Mouse (Mus musculus) effector memory CD4-positive, alpha-beta T cell, adult 5 months (primary cell): Measurements from ENCODE around the gene Cox5a. TPM values are rescaled to one million over a fixed set of nuclear protein-coding genes. Genes with fewer than 3 reads are reported as not detected.

Experiments used
- polyA plus RNA-seq: library from polyadenylated mRNA; unstranded; fragments of 100-300 nt; shearing (Covaris generic); gene quantifications from one replicate; pipeline ENCODE4 v1.2.1, GENCODE M21; 2017

The Cox5a gene
- polyA plus RNA-seq: 242 TPM

DNA sequence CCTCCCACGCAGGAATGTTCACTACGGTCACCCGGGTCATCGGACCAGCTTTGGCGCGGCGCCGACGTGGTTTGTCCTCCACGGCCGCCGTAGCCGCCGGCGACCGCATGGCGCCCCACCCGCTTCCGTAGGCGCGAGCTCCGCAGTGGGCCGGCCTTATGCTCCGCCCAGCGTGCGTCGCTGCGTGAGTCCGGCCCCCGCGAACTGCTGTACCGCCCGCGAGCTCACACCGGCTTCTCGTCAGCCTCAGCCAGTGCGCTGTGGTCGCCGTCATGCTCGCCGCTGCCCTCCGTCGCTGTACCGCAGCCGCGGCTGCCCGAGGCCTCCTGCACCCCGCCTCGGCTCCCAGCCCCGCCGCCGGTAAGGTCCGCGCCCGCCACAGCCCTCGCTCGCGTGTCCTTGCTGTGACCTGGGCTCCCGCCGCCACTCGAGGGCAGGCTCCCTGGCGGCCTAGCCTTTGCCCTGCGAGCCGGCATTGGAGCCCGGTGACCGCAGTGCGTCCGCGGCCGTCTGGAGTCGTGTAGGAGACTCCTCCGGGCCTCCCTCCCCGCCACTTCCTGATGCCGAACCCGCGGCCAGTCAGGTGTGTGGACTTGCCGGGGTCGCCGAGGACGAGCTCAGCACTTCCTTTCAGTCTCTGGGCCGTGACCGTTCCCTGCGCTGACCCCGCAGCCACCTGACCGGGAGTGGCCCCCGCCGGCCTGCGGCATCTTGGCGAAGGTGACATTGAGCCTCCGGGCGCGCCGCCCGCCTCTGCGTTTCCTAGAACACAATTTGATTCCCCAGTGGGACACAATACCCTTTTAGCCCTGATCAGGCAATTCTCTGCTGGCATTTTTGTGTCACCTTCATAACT is at the start of gene Cox5a:
TSS of gene Cox5a (plus strand) at position 219 of the 856 bp plus-strand sequence.

GRCm38 (mm10) chr9:57503622-57504380 is 17.3 kb upstream of the Cox5a start, which contains the start of gene Rpp25:
Gene Rpp25 (plus strand): TSS chr9:57504026.

DNA sequence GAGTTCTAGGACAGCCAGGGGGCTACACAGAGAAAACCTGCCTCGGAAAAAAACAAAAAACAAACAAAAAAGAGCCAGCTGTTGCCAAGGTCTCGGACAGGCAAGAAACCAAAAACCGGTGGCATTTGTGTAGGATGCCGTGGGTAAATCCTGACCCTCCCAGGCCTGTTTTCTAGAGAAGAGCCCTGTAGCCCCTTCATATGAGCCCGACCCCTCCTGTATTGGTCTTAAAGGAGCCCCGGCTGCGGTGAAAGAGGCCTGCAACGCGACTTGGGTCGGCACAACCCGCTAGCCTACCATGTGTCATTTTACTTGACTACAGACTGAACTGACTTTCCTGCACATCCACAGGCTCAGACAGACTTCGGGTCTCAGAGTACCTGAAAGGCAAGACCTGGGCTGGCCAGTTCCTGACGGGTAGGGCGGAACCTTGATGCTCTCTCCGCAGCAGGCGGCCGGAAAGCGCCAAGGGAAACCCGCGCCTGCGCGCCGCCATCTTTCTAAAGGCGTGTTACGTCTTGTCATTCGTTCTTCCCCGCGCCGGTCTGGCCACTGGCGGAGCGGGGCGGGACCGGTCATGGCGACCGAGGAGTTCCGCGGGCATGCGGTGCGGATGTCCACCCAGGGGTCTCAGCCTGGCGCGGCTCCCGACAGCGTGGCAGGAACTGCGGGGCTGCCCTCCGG is 16.1 kb downstream of the Cox5a start, which contains the start of gene Fam219b:
TSS of gene Fam219b (plus strand) at position 485 of the 684 bp plus-strand sequence.

GRCm38 (mm10) chr9:57552139-57552887 is 31.2 kb downstream of the Cox5a start, which contains the start of gene Mpi:
Gene Mpi (minus strand): TSS chr9:57552763.

DNA sequence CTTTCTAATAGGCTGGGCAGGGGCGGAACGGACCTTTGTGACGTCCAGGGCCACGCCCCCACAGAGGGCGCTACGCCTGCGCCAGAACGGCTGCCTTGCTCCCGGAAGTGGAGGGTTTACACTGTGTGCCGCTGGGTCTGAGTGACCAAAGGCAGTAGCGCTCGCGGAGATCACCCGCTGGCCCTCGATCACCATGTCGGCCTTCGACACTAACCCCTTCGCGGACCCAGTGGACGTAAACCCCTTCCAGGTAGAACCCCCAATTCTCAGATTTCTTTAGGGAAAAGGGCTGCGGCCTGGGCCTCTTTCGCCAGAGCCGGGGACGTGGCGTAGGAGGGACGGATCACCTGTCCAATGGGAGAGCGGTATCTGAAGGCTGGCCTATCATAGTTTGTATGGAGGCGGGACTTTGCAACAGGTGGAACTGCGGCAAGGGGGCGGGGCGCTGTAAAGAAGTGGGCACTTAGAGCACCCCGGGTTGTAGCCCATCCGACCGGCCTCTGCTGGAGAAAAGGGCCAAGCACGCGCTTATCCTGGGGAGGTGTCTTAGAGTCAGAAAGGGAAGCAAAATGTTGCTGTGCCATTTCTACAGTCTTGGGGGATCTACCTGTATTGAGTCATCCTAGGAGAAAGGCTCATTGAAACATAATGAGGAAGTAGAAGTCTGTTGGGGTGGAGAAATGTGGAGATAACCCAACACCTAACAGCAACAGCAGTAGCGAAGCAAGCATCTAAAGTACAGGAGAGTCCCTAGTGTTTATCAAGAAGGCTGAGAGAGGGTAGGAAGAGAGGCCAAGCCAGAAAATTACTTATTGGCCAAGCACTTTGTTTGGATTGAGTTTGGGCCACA is 40.0 kb downstream of the Cox5a start, which contains the start of gene Scamp2:
TSS of gene Scamp2 (plus strand) at position 83 of the 850 bp plus-strand sequence.

Other genes with a start within 250 kb of the Cox5a start
- gene Ppcdc, start 81.2 kb upstream of the Cox5a start, polyA plus RNA-seq: 87.5 TPM
- not detected for gene Scamp5, start 53.2 kb upstream of the Cox5a start, polyA plus RNA-seq
- gene Rpp25, start 17.2 kb upstream of the Cox5a start, polyA plus RNA-seq: not detected
- 9.4 TPM for gene Fam219b, start 16.3 kb downstream of the Cox5a start, polyA plus RNA-seq
- gene Mpi, start 31.5 kb downstream of the Cox5a start, polyA plus RNA-seq: 8.4 TPM
- gene Scamp2, start 39.7 kb downstream of the Cox5a start, polyA plus RNA-seq: 74.7 TPM
- 52.3 TPM for gene Ulk3, start 68.2 kb downstream of the Cox5a start, polyA plus RNA-seq
- not detected for gene Cplx3, start 85.0 kb downstream of the Cox5a start, polyA plus RNA-seq
- not detected for gene Lman1l, start 99.5 kb downstream of the Cox5a start, polyA plus RNA-seq
- 109 TPM for gene Csk, start 132.4 kb downstream of the Cox5a start, polyA plus RNA-seq
- gene Cyp1a2, start 162.4 kb downstream of the Cox5a start, polyA plus RNA-seq: not detected
- gene Cyp1a1, start 166.7 kb downstream of the Cox5a start, polyA plus RNA-seq: 0.14 TPM
- 30.3 TPM for gene Edc3, start 187.3 kb downstream of the Cox5a start, polyA plus RNA-seq
- 231 TPM for gene Clk3, start 244.6 kb downstream of the Cox5a start, polyA plus RNA-seq